Mouse (Mus musculus): ENCODE data around the gene Bmp4.

Gene Bmp4

DNA sequence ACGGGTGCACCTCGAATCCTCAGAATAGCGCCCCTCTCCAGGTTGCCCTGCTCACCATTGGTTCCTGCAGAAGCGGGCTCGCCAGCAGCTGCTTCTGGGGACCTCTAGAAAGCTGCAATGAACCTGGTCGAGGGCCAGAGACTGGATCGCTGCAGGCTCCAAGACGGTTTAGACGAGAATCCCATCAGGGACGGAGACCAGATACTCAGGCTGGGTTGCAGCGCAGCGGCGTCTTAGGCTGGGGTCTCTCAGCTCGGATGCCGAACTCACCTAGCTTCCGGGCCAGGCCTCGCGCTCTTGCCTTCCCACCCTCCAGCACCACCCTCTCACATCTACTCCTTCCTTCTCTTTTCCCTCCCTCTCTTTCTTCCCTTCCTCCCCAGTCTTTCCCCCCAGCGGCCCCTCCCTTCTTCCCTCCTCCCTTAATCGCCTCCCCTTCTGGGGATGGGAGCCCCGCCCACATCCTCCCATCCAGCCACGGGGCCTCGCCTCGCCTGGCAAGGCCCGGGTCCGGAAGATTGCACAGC lies at the start of gene Bmp4:
TSS of gene Bmp4 (minus strand) at position 421 of the 527 bp plus-strand sequence.
- DNase-seq: no peak

- DNase-seq: no peak
Measured at GRCm38 (mm10) chr14:46439461-46440048, 49.1 kb upstream of the Bmp4 start.

DNA sequence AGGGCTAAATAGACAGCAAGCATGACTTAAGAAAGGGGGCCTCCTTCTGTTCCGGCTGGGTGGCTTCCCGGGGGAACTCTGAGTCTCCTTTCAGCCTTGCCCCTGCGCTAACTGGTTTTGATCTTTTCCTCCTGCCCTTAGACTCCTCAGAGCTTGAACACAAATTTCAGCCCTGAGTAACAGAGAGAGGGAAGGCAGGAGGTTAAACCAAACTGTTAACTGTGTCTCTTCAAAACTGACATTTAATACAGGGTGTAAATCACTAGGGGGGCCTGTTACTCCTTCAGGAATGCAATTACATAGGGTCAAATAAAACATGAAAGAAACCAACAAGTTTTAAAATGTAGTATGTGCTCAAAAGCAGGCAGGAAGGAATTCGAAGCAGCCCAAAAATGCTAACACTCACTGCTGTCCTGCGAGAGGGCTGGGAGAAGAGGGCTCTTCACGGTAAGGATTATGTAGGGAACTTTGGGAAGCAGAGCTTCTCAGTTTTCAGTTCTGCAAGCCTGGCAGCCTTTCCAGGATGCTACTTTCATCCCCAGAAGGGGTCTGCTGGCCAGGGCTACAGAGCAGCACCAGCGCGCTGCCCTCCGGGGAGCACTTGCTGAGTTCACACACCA lies 46.1 kb upstream of the Bmp4 start:
- DNase-seq: no peak

DNA sequence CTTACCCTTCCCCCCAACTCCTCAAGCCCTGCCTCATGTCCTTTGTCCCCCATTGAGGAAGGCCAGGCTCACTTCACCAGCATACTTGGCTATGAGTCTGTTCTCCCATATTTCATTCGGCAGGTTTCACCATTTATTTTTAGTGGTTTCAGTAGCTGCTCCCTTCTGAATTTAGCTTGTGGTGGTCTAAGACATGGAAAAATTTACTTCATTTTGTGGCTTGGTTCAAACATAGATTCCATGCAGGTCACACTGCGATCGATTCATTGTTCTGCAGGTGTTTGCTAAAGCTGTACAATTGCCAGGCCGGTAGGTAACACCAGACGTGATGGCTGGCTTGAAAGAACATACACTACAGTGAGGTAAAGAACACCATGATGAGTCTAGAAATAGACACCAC lies 39.8 kb upstream of the Bmp4 start:
- DNase-seq: no peak

DNA sequence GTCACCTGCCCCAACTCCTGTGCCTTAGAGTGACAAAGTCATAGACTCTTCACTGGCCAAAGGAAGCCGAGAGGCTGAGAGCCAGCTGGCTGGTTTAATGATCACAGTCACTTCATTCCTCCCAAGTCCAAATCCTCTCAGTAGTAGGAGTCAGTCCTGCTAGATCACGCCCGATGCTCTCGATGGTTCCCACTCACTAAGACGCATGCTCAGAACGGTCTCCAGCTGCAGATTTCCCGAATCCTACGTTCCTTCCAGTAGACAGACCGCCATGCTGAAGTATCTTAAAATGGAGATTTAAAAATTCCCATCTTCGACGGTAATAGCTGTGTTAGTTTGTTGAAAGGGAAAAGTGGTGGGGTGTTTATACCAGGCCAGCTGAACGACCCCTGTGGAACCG lies 36.8 kb upstream of the Bmp4 start:
- DNase-seq: no peak

DNA sequence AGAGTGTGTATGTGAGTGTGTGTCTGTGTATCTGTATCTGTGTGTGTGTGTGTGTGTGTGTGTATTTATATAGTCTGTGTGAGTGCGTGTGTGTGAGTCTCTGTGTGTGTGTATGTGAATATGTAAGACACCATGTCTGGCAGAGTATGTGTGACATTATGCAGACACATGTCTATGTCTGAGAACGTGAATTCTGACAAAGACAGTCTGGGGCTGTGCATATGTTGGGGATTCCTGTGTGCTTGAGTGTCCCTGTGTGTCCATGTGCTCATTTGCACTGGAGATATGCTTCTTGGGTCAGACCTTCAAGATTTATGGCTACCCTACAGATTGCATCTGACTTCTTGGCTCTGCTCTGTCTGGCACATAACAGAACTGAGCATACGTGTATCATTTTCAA lies 31.4 kb upstream of the Bmp4 start:
- no peak for DNase-seq

- no peak for DNase-seq
Measured at GRCm38 (mm10) chr14:46419269-46419668, 28.8 kb upstream of the Bmp4 start.

DNA sequence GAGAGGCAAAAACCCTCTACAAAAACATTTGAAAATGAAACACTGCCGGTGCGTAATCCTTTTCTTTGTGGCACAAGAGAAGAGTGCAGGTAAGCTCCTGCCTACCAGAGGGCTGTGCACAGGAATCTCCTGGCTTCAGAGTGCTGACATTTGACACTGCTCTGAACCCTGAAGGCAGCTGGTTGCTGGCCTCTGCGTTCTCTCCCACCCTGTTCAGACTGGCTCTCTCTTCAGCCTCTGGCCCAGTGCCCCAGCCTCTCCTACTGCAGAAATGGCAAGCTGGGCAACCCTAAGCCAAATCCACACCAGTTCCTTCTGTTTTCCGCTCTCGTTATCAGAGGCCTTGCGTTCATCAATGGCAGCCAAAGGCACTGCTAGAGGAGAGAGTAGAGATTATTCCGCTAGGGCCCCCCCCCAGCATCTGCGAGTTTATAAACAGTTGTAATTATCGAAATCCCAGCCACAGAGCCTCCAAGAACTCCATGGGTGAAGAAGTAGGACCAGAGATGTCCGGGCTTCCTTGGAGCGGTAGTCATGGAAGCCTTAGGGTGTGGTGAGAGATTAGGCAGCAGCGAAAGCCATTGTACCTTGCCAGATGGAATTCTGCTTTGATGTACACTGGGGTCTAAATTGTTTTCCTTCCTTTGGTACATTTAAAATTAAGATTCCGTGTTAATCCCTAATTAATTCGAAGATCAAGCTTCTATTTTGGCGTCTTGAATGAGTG lies 28.1 kb upstream of the Bmp4 start:
- no peak for DNase-seq

GRCm38 (mm10) chr14:46412497-46413000 lies 22.1 kb upstream of the Bmp4 start:
- no peak for DNase-seq

DNA sequence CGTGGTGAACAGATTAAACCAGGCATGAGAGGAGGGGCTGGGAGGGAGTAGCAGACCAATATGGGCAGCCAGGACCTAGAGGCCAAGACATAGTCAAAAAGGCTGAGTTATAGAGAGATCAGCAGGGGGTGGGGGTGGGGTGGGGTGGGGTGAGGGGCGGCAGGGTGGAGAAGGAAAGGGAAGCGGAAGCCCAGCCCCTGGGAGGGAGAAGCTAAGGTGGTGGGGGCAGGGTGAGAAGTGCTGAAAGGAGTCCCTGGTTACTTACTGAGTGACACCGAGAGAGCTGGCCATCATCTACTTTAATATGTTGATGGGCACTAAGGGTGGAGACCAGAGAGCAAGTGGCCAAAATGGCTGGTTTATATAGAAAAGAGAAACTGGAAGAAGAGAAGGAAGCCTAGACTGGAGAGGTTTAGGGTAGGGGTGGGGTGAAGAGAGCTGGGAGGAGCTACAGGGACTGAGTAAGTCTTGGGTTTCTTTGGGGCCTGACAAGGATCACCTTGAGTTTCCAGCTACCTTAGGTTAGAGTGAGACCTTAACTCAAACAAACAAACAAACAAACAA lies 20.2 kb upstream of the Bmp4 start:
- no peak for DNase-seq

- no peak for DNase-seq
Measured at GRCm38 (mm10) chr14:46409016-46409415, 18.5 kb upstream of the Bmp4 start.

- DNase-seq: no peak
Measured at GRCm38 (mm10) chr14:46408319-46408718, 17.9 kb upstream of the Bmp4 start.

DNA sequence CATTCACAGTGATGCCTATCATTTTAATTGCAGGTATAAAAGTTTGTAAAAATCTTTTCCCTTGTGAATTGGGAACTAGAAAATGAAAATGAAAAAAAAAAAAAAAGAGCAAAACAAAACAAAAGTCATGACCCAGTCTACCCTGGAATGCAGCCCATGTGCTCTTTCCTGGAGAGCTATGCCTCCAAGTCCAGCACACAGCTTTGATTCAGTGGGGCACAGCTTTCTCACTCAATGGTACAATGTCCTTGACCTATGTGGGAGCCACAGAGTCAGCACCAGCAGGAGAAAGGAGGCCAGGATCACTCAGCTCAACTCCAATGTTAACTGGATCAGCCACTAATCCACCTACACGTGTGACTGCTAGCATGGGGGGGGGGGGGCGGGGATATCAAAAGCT lies 9.5 kb upstream of the Bmp4 start:
- no peak for DNase-seq

GRCm38 (mm10) chr14:46398091-46398695 lies 7.7 kb upstream of the Bmp4 start:
- DNase-seq: no peak

DNA sequence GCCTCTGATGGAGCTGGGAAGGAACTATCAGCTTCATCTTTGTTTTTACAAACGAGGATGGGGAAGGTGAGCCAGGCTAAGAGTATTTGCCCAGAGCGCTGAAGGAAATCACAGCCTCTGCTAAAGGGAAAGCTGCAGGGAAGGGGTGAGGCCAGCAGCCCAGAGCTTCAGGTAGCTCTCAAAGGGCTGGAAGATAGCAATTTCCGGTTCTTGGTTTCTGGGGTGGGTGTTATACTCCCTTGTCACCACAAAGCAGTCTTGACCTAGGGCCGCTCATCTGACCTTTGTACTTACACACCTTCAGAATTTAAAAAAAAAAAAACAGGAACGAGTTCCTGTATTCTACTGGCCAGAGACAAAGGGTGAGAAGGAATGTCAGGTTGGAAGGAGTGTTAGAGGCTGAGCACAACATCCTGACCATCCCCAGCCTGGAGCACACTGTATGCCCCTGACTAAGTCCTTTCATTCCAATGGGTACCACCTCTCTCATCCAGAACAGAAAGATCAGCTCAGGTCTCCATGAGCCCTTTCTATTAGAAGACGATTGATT lies 1.2 kb upstream of the Bmp4 start:
- DNase-seq: no peak

DNA sequence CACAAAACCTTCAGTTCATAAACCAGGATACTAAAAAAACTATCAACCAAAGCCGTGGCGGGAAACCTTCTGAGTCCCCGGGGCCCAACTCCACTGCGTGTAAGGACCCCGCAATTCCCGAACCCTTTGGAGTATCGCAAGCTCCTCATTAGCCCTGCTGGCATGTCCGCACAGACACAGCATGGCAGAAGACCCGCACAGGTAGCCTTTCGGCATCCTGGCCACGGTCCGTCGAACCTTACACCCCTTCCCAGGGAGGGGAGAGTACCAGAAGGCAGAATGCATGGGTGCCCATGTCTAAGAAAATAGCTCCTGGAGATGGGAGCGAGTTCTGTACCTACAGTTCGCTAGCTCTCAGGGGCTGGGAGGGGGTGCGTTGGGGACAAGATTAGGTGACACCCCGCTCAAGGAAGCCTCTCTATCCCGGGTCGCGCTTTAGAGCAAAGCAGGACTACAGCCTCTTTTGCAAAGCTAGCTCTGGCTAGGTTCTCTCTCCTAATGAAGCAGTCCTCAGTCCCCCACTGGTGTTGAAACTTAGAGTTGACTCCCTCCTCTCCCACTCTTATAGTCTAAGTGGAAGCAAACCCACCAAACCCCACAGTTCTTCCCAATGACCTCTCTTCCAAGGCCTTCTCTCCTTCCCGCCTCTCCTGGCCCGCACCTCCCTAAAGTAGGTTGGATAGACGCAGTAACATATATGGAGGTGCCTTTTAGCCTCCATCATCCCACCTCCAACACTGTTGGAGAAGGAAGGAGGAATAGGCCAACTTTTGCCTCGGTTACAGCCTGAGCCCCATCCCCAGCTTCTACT lies 826 bp downstream of the Bmp4 start:
- DNase-seq: no peak

DNA sequence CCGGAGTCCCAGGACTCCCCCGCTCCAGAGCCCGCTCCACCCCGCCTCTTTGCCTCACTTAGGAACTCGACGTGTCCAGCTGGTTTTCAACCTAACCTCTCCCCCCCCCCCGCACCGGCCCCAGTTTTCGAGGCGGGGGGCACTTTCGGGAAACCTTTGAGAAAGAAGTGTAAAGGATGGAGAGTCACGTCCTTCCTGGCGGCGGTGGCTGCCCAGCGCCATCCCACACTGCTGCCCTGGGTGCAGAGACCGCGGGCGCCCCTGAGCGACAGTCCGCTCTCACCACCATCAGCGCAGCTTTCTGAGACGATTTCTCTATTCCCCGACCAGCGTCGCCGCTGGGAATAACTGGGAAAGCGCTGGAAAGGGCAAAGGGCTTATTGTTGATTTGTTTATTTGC lies 1.8 kb downstream of the Bmp4 start:
- no peak for DNase-seq

DNA sequence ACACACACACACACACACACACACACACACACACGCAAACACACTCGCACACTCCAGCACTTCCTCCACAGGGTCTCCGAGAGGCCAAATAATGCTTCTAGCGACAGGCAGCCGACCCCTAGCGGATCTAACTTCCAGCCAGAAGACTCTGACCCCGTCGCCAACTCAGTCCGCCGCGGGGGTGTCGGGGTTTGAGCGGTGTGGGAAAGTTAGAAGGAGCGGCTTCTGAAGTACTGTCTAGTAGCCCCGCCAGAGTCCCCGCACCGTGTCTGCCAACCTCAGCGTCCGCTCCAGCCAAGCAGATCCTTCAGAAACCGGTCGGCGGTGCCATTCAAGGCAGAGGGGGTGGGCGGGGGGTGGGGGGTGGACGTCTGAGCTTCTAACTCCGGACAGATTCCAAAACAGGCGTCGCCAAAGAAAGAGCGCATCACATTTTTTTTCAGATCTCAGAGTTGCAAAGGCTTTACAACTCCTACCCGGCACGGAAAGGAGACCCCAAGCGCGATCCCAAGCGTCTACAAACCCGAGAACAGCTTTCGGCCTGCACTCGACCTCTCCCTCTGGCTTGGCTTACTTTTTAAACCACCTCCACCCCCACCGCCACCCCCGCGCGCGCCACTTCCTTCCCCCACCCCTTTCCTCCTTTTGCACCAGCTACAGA lies 2.5 kb downstream of the Bmp4 start:
- no peak for DNase-seq

- DNase-seq: peak in 1 of 2 experiments; percentile 15
Measured at GRCm38 (mm10) chr14:46387357-46387671, 3.2 kb downstream of the Bmp4 start.

GRCm38 (mm10) chr14:46386478-46387356 lies 3.8 kb downstream of the Bmp4 start:
- no peak for DNase-seq
